Mouse (Mus musculus): ENCODE results near the gene Ttc12. TPM values are rescaled to one million over a fixed set of nuclear protein-coding genes. Genes with fewer than 3 reads are reported as not detected.

The Ttc12 gene
- 2.6 and 3.7 TPM in 2 replicates for polyA plus RNA-seq (2015; fragmentation: Nextera tagmentation; extraction: Ambion mirVana)

GRCm38 (mm10) chr9:49485892-49486311 is at the start of gene Ttc12:
Ttc12 (minus strand) TSS chr9:49486225.
- WGBS, result 1% methylated on average over 18 of the region's 18 CpGs
- ATAC-seq (replicated peaks; ENCODE audit: low FRiP score, low read depth), result peak; percentile 87
- peak within 1 kb of the TSS; percentile 42 for H3K27ac ChIP-seq

GRCm38 (mm10) chr9:49534958-49535357 is 48.9 kb upstream of the Ttc12 start:
- no peak overlapping the region for H3K9ac ChIP-seq (ENCODE audit: low read depth, low read length)
- DNase-seq (ENCODE audit: low spot score) (no peak), ATAC-seq (replicated peaks; ENCODE audit: low FRiP score, low read depth) (no peak)
- H3K4me1 ChIP-seq (replicated peaks; ENCODE audit: insufficient read depth, low read length), result 0 out of 2 replicates have a peak, but pooled peaks cover 6% of the 10 kb centered on the region
- no peaks in the 10 kb centered on the region for H3K27me3 ChIP-seq (ENCODE audit: insufficient read depth, low read length)
- no peak overlapping the region for H3K4me3 ChIP-seq (replicated peaks; ENCODE audit: low read depth, low read length)
- TF ChIP-seq CTCF (IDR thresholded peaks at IDR 0.05; ENCODE audit: low read depth), result no peak
- WGBS, result 43% methylated on average over 4 of the region's 4 CpGs
- H3K36me3 ChIP-seq (ENCODE audit: insufficient read depth, low read length), result no peaks in the 10 kb centered on the region
- H3K4me2 ChIP-seq (ENCODE audit: low read length), result no peak overlapping the region
- no peak overlapping the region for H3K27ac ChIP-seq
- H3K9me3 ChIP-seq (replicated peaks; ENCODE audit: low read length), result no peaks in the 10 kb centered on the region

More at GRCm38 (mm10) chr9:49485892-49486311, at the start of gene Ttc12:
- no peaks in the 10 kb centered on the region for H3K9me3 ChIP-seq (replicated peaks; ENCODE audit: low read length)
- peak within 1 kb of the TSS; percentile 93 for H3K4me2 ChIP-seq (ENCODE audit: low read length)
- H3K9ac ChIP-seq (ENCODE audit: low read depth, low read length), result peak within 1 kb of the TSS; percentile 55
- 0 out of 2 replicates have a peak, but pooled peaks cover 4% of the 10 kb centered on the region for H3K4me1 ChIP-seq (replicated peaks; ENCODE audit: insufficient read depth, low read length)
- H3K27me3 ChIP-seq (ENCODE audit: insufficient read depth, low read length), result no peaks in the 10 kb centered on the region
- peak within 1 kb of the TSS; percentile 61 for H3K4me3 ChIP-seq (replicated peaks; ENCODE audit: low read depth, low read length)
- TF ChIP-seq CTCF (IDR thresholded peaks at IDR 0.05; ENCODE audit: low read depth), result no peak
- DNase-seq (ENCODE audit: low spot score), result peak; percentile 85
- H3K36me3 ChIP-seq (ENCODE audit: insufficient read depth, low read length), result no peaks in the 10 kb centered on the region

- DNase-seq (ENCODE audit: low spot score), result no peak
- TF ChIP-seq CTCF (IDR thresholded peaks at IDR 0.05; ENCODE audit: low read depth), result no peak
Observed at GRCm38 (mm10) chr9:49533912-49534491, 48.0 kb upstream of the Ttc12 start.

GRCm38 (mm10) chr9:49533455-49533854 is 47.4 kb upstream of the Ttc12 start:
- Histone ChIP-seq H3K9ac (ENCODE audit: low read depth, low read length) (no peak overlapping the region), H3K27ac (no peak overlapping the region), H3K4me3 (replicated peaks; ENCODE audit: low read depth, low read length) (no peak overlapping the region), H3K36me3 (ENCODE audit: insufficient read depth, low read length) (no peaks in the 10 kb centered on the region), H3K27me3 (ENCODE audit: insufficient read depth, low read length) (no peaks in the 10 kb centered on the region), H3K4me2 (ENCODE audit: low read length) (no peak overlapping the region), H3K4me1 (replicated peaks; ENCODE audit: insufficient read depth, low read length) (0 out of 2 replicates have a peak, but pooled peaks cover 6% of the 10 kb centered on the region), H3K9me3 (replicated peaks; ENCODE audit: low read length) (no peaks in the 10 kb centered on the region)
- ATAC-seq (replicated peaks; ENCODE audit: low FRiP score, low read depth), result no peak
- TF ChIP-seq CTCF (IDR thresholded peaks at IDR 0.05; ENCODE audit: low read depth), result no peak
- WGBS, result 35% methylated on average over 7 of the region's 7 CpGs
- DNase-seq (ENCODE audit: low spot score), result peak; percentile 33

More at GRCm38 (mm10) chr9:49533912-49534491, 48.0 kb upstream of the Ttc12 start:
- no peak overlapping the region for H3K27ac ChIP-seq
- no peaks in the 10 kb centered on the region for H3K9me3 ChIP-seq (replicated peaks; ENCODE audit: low read length)
- H3K9ac ChIP-seq (ENCODE audit: low read depth, low read length), result no peak overlapping the region
- no peak for ATAC-seq (replicated peaks; ENCODE audit: low FRiP score, low read depth)
- 0 out of 2 replicates have a peak, but pooled peaks cover 6% of the 10 kb centered on the region for H3K4me1 ChIP-seq (replicated peaks; ENCODE audit: insufficient read depth, low read length)
- no peak overlapping the region for H3K4me3 ChIP-seq (replicated peaks; ENCODE audit: low read depth, low read length)
- whole genome bisulfite sequencing, result 32% methylated on average over 8 of the region's 8 CpGs
- no peaks in the 10 kb centered on the region for H3K36me3 ChIP-seq (ENCODE audit: insufficient read depth, low read length)
- no peak overlapping the region for H3K4me2 ChIP-seq (ENCODE audit: low read length)
- no peaks in the 10 kb centered on the region for H3K27me3 ChIP-seq (ENCODE audit: insufficient read depth, low read length)

- Histone ChIP-seq H3K36me3 (ENCODE audit: insufficient read depth, low read length) (no peaks in the 10 kb centered on the region), H3K27ac (no peak overlapping the region), H3K4me2 (ENCODE audit: low read length) (no peak overlapping the region), H3K9ac (ENCODE audit: low read depth, low read length) (no peak overlapping the region), H3K4me1 (replicated peaks; ENCODE audit: insufficient read depth, low read length) (0 out of 2 replicates have a peak, but pooled peaks cover 6% of the 10 kb centered on the region), H3K9me3 (replicated peaks; ENCODE audit: low read length) (no peaks in the 10 kb centered on the region), H3K4me3 (replicated peaks; ENCODE audit: low read depth, low read length) (no peak overlapping the region), H3K27me3 (ENCODE audit: insufficient read depth, low read length) (no peaks in the 10 kb centered on the region)
- 94% methylated on average over 6 of the region's 6 CpGs for WGBS
- no peak for ATAC-seq (replicated peaks; ENCODE audit: low FRiP score, low read depth)
- TF ChIP-seq CTCF (IDR thresholded peaks at IDR 0.05; ENCODE audit: low read depth), result no peak
- DNase-seq (ENCODE audit: low spot score), result no peak
Observed at GRCm38 (mm10) chr9:49531833-49532232, 45.8 kb upstream of the Ttc12 start.

- Histone ChIP-seq H3K4me3 (replicated peaks; ENCODE audit: low read depth, low read length) (no peak overlapping the region), H3K36me3 (ENCODE audit: insufficient read depth, low read length) (0 out of 2 replicates have a peak, but pooled peaks cover 2% of the 10 kb centered on the region), H3K27me3 (ENCODE audit: insufficient read depth, low read length) (no peaks in the 10 kb centered on the region), H3K9me3 (replicated peaks; ENCODE audit: low read length) (no peaks in the 10 kb centered on the region), H3K9ac (ENCODE audit: low read depth, low read length) (no peak overlapping the region), H3K4me1 (replicated peaks; ENCODE audit: insufficient read depth, low read length) (0 out of 2 replicates have a peak, but pooled peaks cover 6% of the 10 kb centered on the region), H3K27ac (no peak overlapping the region), H3K4me2 (ENCODE audit: low read length) (no peak overlapping the region)
- DNase-seq (ENCODE audit: low spot score), result no peak
- no peak for ATAC-seq (replicated peaks; ENCODE audit: low FRiP score, low read depth)
- no peak for TF ChIP-seq CTCF (IDR thresholded peaks at IDR 0.05; ENCODE audit: low read depth)
- WGBS, result 43% methylated on average over 7 of the region's 7 CpGs
Observed at GRCm38 (mm10) chr9:49531257-49531656, 45.2 kb upstream of the Ttc12 start.
